Mouse (Mus musculus) olfactory bulb, adult 2 months (tissue): ENCODE results near the gene Shroom3.

Experiments
- CTCF ChIP-seq: fragments of 200-500 bp; IDR thresholded peaks from 2 replicates; pipeline ENCODE4 v1.5.1; 2012; ENCODE audit warnings: low read depth, mild to moderate bottlenecking, low read length, moderate library complexity; ENCODE audit not compliant: insufficient read depth
- POLR2A ChIP-seq: fragments of 200-500 bp; IDR thresholded peaks from 2 replicates; pipeline ENCODE4 v1.6.1; 2012; ENCODE audit warnings: mild to moderate bottlenecking, low read depth, low read length, moderate library complexity; ENCODE audit not compliant: insufficient read depth

DNA sequence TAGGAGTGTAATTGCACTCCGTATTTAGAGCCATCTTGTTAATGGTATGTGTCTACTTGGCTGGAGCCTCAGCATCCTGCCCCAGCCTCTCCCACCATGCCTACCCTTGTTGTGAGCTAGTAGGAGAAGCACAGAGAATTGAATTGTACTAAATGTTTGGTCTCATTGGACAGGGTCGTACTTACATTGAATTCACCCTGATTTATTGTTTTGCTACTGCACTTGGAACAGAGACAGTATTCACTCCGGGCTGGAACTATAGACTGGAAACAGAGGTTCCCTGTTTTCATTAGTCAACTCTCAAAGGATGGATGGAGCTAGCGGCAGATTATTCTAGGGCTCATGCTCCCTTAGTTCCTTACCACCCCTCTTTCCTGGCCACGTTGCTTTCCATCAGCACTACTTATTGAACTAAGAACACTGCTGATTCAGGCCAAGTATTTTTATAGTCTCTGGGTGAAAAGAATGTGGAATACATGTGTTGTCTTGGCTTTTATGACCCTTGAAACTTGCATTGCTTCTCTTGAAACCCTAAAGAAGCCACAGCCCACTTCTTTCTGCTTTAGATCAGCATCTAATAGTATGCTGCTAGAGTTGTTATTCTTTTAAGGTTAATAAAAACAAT, 28.5 kb downstream of the Shroom3 start:
- TF ChIP-seq CTCF (no peak), POLR2A (no peak)
